In the genomic region with DNA sequence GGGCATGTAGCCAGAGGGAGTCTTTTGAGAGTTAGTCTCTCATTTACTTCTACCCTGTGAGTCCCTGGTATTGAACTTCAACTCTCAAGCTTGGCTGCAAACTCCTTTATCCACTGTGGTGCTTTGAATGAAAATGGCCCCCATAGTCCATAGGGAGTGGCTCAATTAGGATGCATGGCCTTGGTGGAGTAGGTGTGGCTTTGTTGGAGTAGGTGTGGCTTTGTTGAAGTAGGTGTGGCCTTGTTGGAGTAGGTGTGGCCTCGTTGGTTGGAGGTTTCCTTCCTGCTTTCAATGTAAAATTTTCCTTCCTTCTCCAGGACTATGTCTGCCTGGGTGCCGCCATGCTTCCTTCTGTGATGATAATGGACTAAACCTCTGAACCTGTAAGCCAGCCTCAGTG, we compare ENCODE assay signal across 18 mouse cellular contexts.
"Had no signal": no experiment of that assay in that cellular context is flagged by ENCODE, and none has a peak within 500 bp of the region (broad histone marks: within the 10 kb centered on the region; RNA-seq: fewer than 3 reads in every experiment).

No protein-coding gene starts in this region.

- H3K4me3 ChIP-seq: kidney, embryonic 15.5 days; left cerebral cortex, adult 2 months; limb, embryonic 12.5 days; limb, embryonic 15.5 days; midbrain, embryonic 13.5 days had no signal

- H3K9me3 ChIP-seq: kidney, embryonic 15.5 days; limb, embryonic 12.5 days; limb, embryonic 15.5 days; midbrain, embryonic 13.5 days had no signal

- DNase-seq: kidney, adult 8-10 months; kidney, postnatal 10 days; kidney, postnatal 36 days; layer of hippocampus, postnatal 36 days; liver, postnatal 0 days; lung, embryonic 14.5 days; thymus, adult 2 months; thymus, postnatal 14 days had no signal

- ATAC-seq: liver, postnatal 0 days; lung, postnatal 0 days; midbrain, embryonic 13.5 days; midbrain, embryonic 16.5 days had no signal

- H3K9ac ChIP-seq: kidney, embryonic 15.5 days; limb, embryonic 12.5 days; limb, embryonic 15.5 days; liver, embryonic 14.5 days; liver, postnatal 0 days; lung, embryonic 14.5 days; midbrain, embryonic 13.5 days had no signal

- H3K27ac ChIP-seq: kidney, embryonic 15.5 days; left cerebral cortex, adult 2 months; limb, embryonic 12.5 days; limb, embryonic 15.5 days; liver, embryonic 14.5 days; macrophage; midbrain, embryonic 13.5 days had no signal

- H3K36me3 ChIP-seq: kidney, embryonic 15.5 days; limb, embryonic 12.5 days; limb, embryonic 15.5 days; midbrain, embryonic 13.5 days had no signal

- H3K4me2 ChIP-seq: kidney, embryonic 15.5 days; limb, embryonic 12.5 days; limb, embryonic 15.5 days; liver, embryonic 11.5 days; lung, embryonic 14.5 days; midbrain, embryonic 13.5 days had no signal

- H3K4me1 ChIP-seq: limb, embryonic 12.5 days; midbrain, embryonic 13.5 days had no signal

- H3K27me3 ChIP-seq: kidney, embryonic 15.5 days; limb, embryonic 12.5 days; limb, embryonic 15.5 days; midbrain, embryonic 13.5 days had no signal
